Mouse (Mus musculus) megakaryocyte, embryonic 14.5 days (primary cell): ENCODE results near the gene Zbtb45.

ENCODE experiments used
- FLI1 ChIP-seq: IDR thresholded peaks from 2 replicates; pipeline ENCODE4 v1.6.1; 2012; ENCODE audit warnings: low read length, inconsistent platforms, mixed read lengths
- GATA1 ChIP-seq: IDR thresholded peaks from 3 replicates; pipeline ENCODE4 v1.6.1; 2012; ENCODE audit warnings: mixed read lengths, low read length, inconsistent platforms, borderline replicate concordance

DNA sequence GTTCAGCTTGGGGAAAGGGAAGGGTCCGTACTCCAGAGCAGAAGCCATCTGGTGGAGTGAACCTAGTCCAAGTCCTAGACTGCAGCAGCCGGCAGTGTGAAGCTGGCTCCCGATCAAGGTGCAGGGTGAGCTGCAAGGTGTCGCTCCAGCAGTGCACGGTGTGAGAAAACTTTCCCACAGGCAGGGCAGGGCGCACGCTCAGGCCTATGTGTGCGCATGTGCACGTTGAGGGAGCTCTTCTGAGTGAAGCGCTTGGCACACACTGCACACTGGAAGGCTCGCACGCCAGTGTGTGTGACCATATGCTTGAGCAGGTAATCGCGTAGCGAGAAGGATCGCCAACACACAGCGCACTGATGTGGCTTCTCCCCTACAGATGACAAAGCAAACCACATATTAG is 3.8 kb downstream of the Zbtb45 start:
- no peak for TF ChIP-seq GATA1
- no peak for TF ChIP-seq FLI1
